Mouse (Mus musculus): Measurements from ENCODE around the gene Stat6.

- TF ChIP-seq CTCF (IDR thresholded peaks at IDR 0.05; ENCODE audit: control insufficient read depth, insufficient read depth, low read length) (no peak), POLR2A (IDR thresholded peaks at IDR 0.05; ENCODE audit: borderline replicate concordance, control insufficient read depth, low read depth, low read length) (no peak)
Measured at GRCm38 (mm10) chr10:127610066-127610415, 32.7 kb upstream of the Stat6 start.
